Mouse (Mus musculus): Measurements from ENCODE around the gene Cntn2. TPM values are rescaled to one million over a fixed set of nuclear protein-coding genes. Genes with fewer than 3 reads are reported as not detected.

Cntn2 gene
- 0.05 and 0.11 TPM in 2 replicates for polyA plus RNA-seq (2014; fragmentation: Nextera tagmentation; extraction: Ambion mirVana)

GRCm38 (mm10) chr1:132542762-132543306 is at the start of gene Cntn2:
Cntn2 (minus strand) TSS chr1:132543256.
- peak within 1 kb of the TSS; percentile 21 for H3K4me2 ChIP-seq (ENCODE audit: low read length)
- H3K9me3 ChIP-seq (ENCODE audit: control insufficient read depth, low read length) = no peaks in the 10 kb centered on the region
- 2% methylated on average over 28 of the region's 30 CpGs for WGBS
- no peak within 1 kb of the TSS for H3K27ac ChIP-seq (replicated peaks in 1 of 2; ENCODE audit: control insufficient read depth in 1 of 2, insufficient read depth in 1 of 2, low read depth in 2 of 2, low read length in 2 of 2)
- no peak within 1 kb of the TSS for H3K9ac ChIP-seq (ENCODE audit: low read length)
- H3K4me1 ChIP-seq (ENCODE audit: control insufficient read depth in 2 of 2, insufficient read depth in 2 of 2, low read length in 2 of 2) = peaks cover 5 to 7% of the 10 kb centered on the region in 2 experiments; a peak in 2 of 4 replicates
- peaks cover 75% of the 10 kb centered on the region for H3K27me3 ChIP-seq (ENCODE audit: control insufficient read depth, insufficient read depth, low read length)
- H3K4me3 ChIP-seq (ENCODE audit: control insufficient read depth in 1 of 2, insufficient read depth in 1 of 2, low read depth in 1 of 2, low read length in 2 of 2) = peak within 1 kb of the TSS in 1 of 2 experiments; percentile 11; a peak in 1 of 4 replicates
- no peaks in the 10 kb centered on the region for H3K36me3 ChIP-seq (ENCODE audit: control insufficient read depth, insufficient read depth, low read length)
- ATAC-seq (ENCODE audit: insufficient number of reproducible peaks, insufficient read depth, low FRiP score, low read depth) = no peak

- Histone ChIP-seq H3K36me3 (ENCODE audit: control insufficient read depth, insufficient read depth, low read length) (no peaks in the 10 kb centered on the region), H3K4me1 (ENCODE audit: control insufficient read depth in 2 of 2, insufficient read depth in 2 of 2, low read length in 2 of 2) (no peaks in the 10 kb centered on the region; a peak in 1 of 4 replicates), H3K9ac (ENCODE audit: low read length) (no peak overlapping the region), H3K27ac (replicated peaks in 1 of 2; ENCODE audit: control insufficient read depth in 1 of 2, insufficient read depth in 1 of 2, low read depth in 2 of 2, low read length in 2 of 2) (no peak overlapping the region), H3K9me3 (ENCODE audit: control insufficient read depth, low read length) (no peaks in the 10 kb centered on the region), H3K27me3 (ENCODE audit: control insufficient read depth, insufficient read depth, low read length) (no peaks in the 10 kb centered on the region), H3K4me2 (ENCODE audit: low read length) (no peak overlapping the region), H3K4me3 (ENCODE audit: control insufficient read depth in 1 of 2, insufficient read depth in 1 of 2, low read depth in 1 of 2, low read length in 2 of 2) (no peak overlapping the region)
- WGBS = 77% methylated on average over 5 of the region's 5 CpGs
- ATAC-seq (ENCODE audit: insufficient number of reproducible peaks, insufficient read depth, low FRiP score, low read depth) = no peak
Measured at GRCm38 (mm10) chr1:132592145-132592544, 49.1 kb upstream of the Cntn2 start.

GRCm38 (mm10) chr1:132591399-132591930 is 48.4 kb upstream of the Cntn2 start:
- WGBS = 71% methylated on average over 11 of the region's 11 CpGs
- no peak overlapping the region for H3K4me3 ChIP-seq (ENCODE audit: control insufficient read depth in 1 of 2, insufficient read depth in 1 of 2, low read depth in 1 of 2, low read length in 2 of 2)
- ATAC-seq (ENCODE audit: insufficient number of reproducible peaks, insufficient read depth, low FRiP score, low read depth) = no peak
- H3K4me2 ChIP-seq (ENCODE audit: low read length) = no peak overlapping the region
- no peaks in the 10 kb centered on the region for H3K36me3 ChIP-seq (ENCODE audit: control insufficient read depth, insufficient read depth, low read length)
- no peak overlapping the region for H3K27ac ChIP-seq (replicated peaks in 1 of 2; ENCODE audit: control insufficient read depth in 1 of 2, insufficient read depth in 1 of 2, low read depth in 2 of 2, low read length in 2 of 2)
- H3K27me3 ChIP-seq (ENCODE audit: control insufficient read depth, insufficient read depth, low read length) = no peaks in the 10 kb centered on the region
- H3K9me3 ChIP-seq (ENCODE audit: control insufficient read depth, low read length) = no peaks in the 10 kb centered on the region
- H3K9ac ChIP-seq (ENCODE audit: low read length) = no peak overlapping the region
- no peaks in the 10 kb centered on the region; a peak in 1 of 4 replicates for H3K4me1 ChIP-seq (ENCODE audit: control insufficient read depth in 2 of 2, insufficient read depth in 2 of 2, low read length in 2 of 2)

- ATAC-seq (ENCODE audit: insufficient number of reproducible peaks, insufficient read depth, low FRiP score, low read depth) = no peak; the same call in 1 of the 2 replicates
- H3K36me3 ChIP-seq (ENCODE audit: control insufficient read depth, insufficient read depth, low read length) = no peaks in the 10 kb centered on the region
Measured at GRCm38 (mm10) chr1:132586679-132587201, 43.7 kb upstream of the Cntn2 start.

GRCm38 (mm10) chr1:132585376-132585775 is 42.3 kb upstream of the Cntn2 start:
- no peak overlapping the region for H3K9ac ChIP-seq (ENCODE audit: low read length)
- no peak for ATAC-seq (ENCODE audit: insufficient number of reproducible peaks, insufficient read depth, low FRiP score, low read depth)
- H3K4me2 ChIP-seq (ENCODE audit: low read length) = no peak overlapping the region
- H3K27me3 ChIP-seq (ENCODE audit: control insufficient read depth, insufficient read depth, low read length) = no peaks in the 10 kb centered on the region
- WGBS = 83% methylated on average over 4 of the region's 4 CpGs
- peaks cover 0 to 3% of the 10 kb centered on the region in 2 experiments; a peak in 1 of 4 replicates for H3K4me1 ChIP-seq (ENCODE audit: control insufficient read depth in 2 of 2, insufficient read depth in 2 of 2, low read length in 2 of 2)
- no peaks in the 10 kb centered on the region for H3K9me3 ChIP-seq (ENCODE audit: control insufficient read depth, low read length)
- no peaks in the 10 kb centered on the region for H3K36me3 ChIP-seq (ENCODE audit: control insufficient read depth, insufficient read depth, low read length)
- H3K27ac ChIP-seq (replicated peaks in 1 of 2; ENCODE audit: control insufficient read depth in 1 of 2, insufficient read depth in 1 of 2, low read depth in 2 of 2, low read length in 2 of 2) = no peak overlapping the region
- no peak overlapping the region for H3K4me3 ChIP-seq (ENCODE audit: control insufficient read depth in 1 of 2, insufficient read depth in 1 of 2, low read depth in 1 of 2, low read length in 2 of 2)

More at GRCm38 (mm10) chr1:132586679-132587201, 43.7 kb upstream of the Cntn2 start:
- Histone ChIP-seq H3K4me3 (ENCODE audit: control insufficient read depth in 1 of 2, insufficient read depth in 1 of 2, low read depth in 1 of 2, low read length in 2 of 2) (no peak overlapping the region), H3K4me2 (ENCODE audit: low read length) (no peak overlapping the region), H3K9ac (ENCODE audit: low read length) (no peak overlapping the region), H3K4me1 (ENCODE audit: control insufficient read depth in 2 of 2, insufficient read depth in 2 of 2, low read length in 2 of 2) (no peaks in the 10 kb centered on the region), H3K27me3 (ENCODE audit: control insufficient read depth, insufficient read depth, low read length) (no peaks in the 10 kb centered on the region), H3K27ac (replicated peaks in 1 of 2; ENCODE audit: control insufficient read depth in 1 of 2, insufficient read depth in 1 of 2, low read depth in 2 of 2, low read length in 2 of 2) (no peak overlapping the region), H3K9me3 (ENCODE audit: control insufficient read depth, low read length) (no peaks in the 10 kb centered on the region)
- 62% methylated on average over 15 of the region's 15 CpGs for WGBS

- Histone ChIP-seq H3K27me3 (ENCODE audit: control insufficient read depth, insufficient read depth, low read length) (no peaks in the 10 kb centered on the region), H3K4me1 (ENCODE audit: control insufficient read depth in 2 of 2, insufficient read depth in 2 of 2, low read length in 2 of 2) (peaks cover 0 to 3% of the 10 kb centered on the region in 2 experiments; a peak in 1 of 4 replicates), H3K9me3 (ENCODE audit: control insufficient read depth, low read length) (no peaks in the 10 kb centered on the region), H3K36me3 (ENCODE audit: control insufficient read depth, insufficient read depth, low read length) (no peaks in the 10 kb centered on the region), H3K4me3 (ENCODE audit: control insufficient read depth in 1 of 2, insufficient read depth in 1 of 2, low read depth in 1 of 2, low read length in 2 of 2) (no peak overlapping the region), H3K9ac (ENCODE audit: low read length) (no peak overlapping the region), H3K4me2 (ENCODE audit: low read length) (no peak overlapping the region), H3K27ac (replicated peaks in 1 of 2; ENCODE audit: control insufficient read depth in 1 of 2, insufficient read depth in 1 of 2, low read depth in 2 of 2, low read length in 2 of 2) (no peak overlapping the region)
- no peak for ATAC-seq (ENCODE audit: insufficient number of reproducible peaks, insufficient read depth, low FRiP score, low read depth)
- 68% methylated on average over 18 of the region's 18 CpGs for WGBS
Measured at GRCm38 (mm10) chr1:132582998-132583604, 40.0 kb upstream of the Cntn2 start.

GRCm38 (mm10) chr1:132581845-132582839 is 39.1 kb upstream of the Cntn2 start:
- Histone ChIP-seq H3K9ac (ENCODE audit: low read length) (no peak overlapping the region), H3K4me2 (ENCODE audit: low read length) (no peak overlapping the region), H3K36me3 (ENCODE audit: control insufficient read depth, insufficient read depth, low read length) (no peaks in the 10 kb centered on the region), H3K4me3 (ENCODE audit: control insufficient read depth in 1 of 2, insufficient read depth in 1 of 2, low read depth in 1 of 2, low read length in 2 of 2) (no peak overlapping the region), H3K4me1 (ENCODE audit: control insufficient read depth in 2 of 2, insufficient read depth in 2 of 2, low read length in 2 of 2) (peaks cover 0 to 3% of the 10 kb centered on the region in 2 experiments; a peak in 1 of 4 replicates), H3K9me3 (ENCODE audit: control insufficient read depth, low read length) (no peaks in the 10 kb centered on the region), H3K27me3 (ENCODE audit: control insufficient read depth, insufficient read depth, low read length) (no peaks in the 10 kb centered on the region), H3K27ac (replicated peaks in 1 of 2; ENCODE audit: control insufficient read depth in 1 of 2, insufficient read depth in 1 of 2, low read depth in 2 of 2, low read length in 2 of 2) (no peak overlapping the region)
- WGBS = 67% methylated on average over 14 of the region's 14 CpGs
- no peak for ATAC-seq (ENCODE audit: insufficient number of reproducible peaks, insufficient read depth, low FRiP score, low read depth)

Measured in heart, embryonic 14.5 days (tissue).